Mouse (Mus musculus) intestine, embryonic 14.5 days (tissue): ENCODE measurements around the gene D130043K22Rik. TPM values are rescaled to one million over a fixed set of nuclear protein-coding genes. Genes with fewer than 3 reads are reported as not detected.

ENCODE experiments used
- ATAC-seq: fragments of 200-750 bp; cut with Nextera tagmentation; replicated peaks from 2 replicates; pipeline ENCODE4 v1.8.0; 2017; ENCODE audit warnings: low read depth, moderate number of reproducible peaks, moderate TSS enrichment, moderate library complexity; ENCODE audit not compliant: low FRiP score, low TSS enrichment
- DNase-seq: peaks from one replicate; pipeline ENCODE4 v3.0.0-alpha.2; 2018; ENCODE audit warnings: low spot score
- H3K27ac ChIP-seq: fragments of 300-500 bp; sonication (generic); 2 replicates; pipeline ENCODE4 v1.5.1; 2014; ENCODE audit warnings: low read depth, mild to moderate bottlenecking, control low read depth
- H3K27me3 ChIP-seq: fragments of 300-500 bp; sonication (generic); replicated peaks from 2 replicates; pipeline ENCODE4 v1.6.1; 2014; ENCODE audit warnings: low read length, control low read depth; ENCODE audit not compliant: control insufficient read depth, insufficient read depth
- H3K36me3 ChIP-seq: fragments of 300-500 bp; sonication (generic); 2 replicates; pipeline ENCODE4 v1.6.1; 2014; ENCODE audit warnings: low read length, control low read depth; ENCODE audit not compliant: control insufficient read depth, insufficient read depth
- H3K4me1 ChIP-seq: fragments of 300-500 bp; sonication (generic); replicated peaks from 2 replicates; pipeline ENCODE4 v1.6.1; 2014; ENCODE audit warnings: low read length, control low read depth, mixed read lengths; ENCODE audit not compliant: control insufficient read depth, insufficient read depth
- H3K4me2 ChIP-seq: fragments of 300-500 bp; sonication (generic); 2 replicates; pipeline ENCODE4 v1.6.1; 2014; ENCODE audit warnings: low read length
- H3K4me3 ChIP-seq: fragments of 300-500 bp; sonication (generic); 2 replicates; pipeline ENCODE4 v1.5.1; 2014; ENCODE audit warnings: low read depth, low read length, control low read depth, mixed read lengths
- H3K9ac ChIP-seq: fragments of 300-500 bp; sonication (generic); 2 replicates; pipeline ENCODE4 v1.6.1; 2014; ENCODE audit warnings: mild to moderate bottlenecking, low read length
- H3K9me3 ChIP-seq: fragments of 300-500 bp; sonication (generic); 2 replicates; pipeline ENCODE4 v1.6.1; 2016; ENCODE audit warnings: low read length, control low read depth; ENCODE audit not compliant: control insufficient read depth
- WGBS: fragments of 180-500 bp; shearing (Covaris S2); extraction: QIAGEN DNeasy Blood & Tissue Kit; methylation state at CpG from one replicate; pipeline ENCODE4 v1.1.7; 2014; 5-methylcytosine and 5-hydroxymethylcytosine counted together
- polyA plus RNA-seq: library from polyadenylated mRNA; unstranded; fragments of >200 nt; fragmentation: Nextera tagmentation; extraction: Ambion mirVana; gene quantifications from 2 replicates; pipeline ENCODE4 v1.2.1, GENCODE M21; 2014

The D130043K22Rik gene
- polyA plus RNA-seq, 1 experiment from 2014 or later, result 0.74 TPM

GRCm38 (mm10) chr13:24866430-24867402 is 21.8 kb downstream of the D130043K22Rik start:
- WGBS, result 43% methylated on average over 9 of the region's 9 CpGs

GRCm38 (mm10) chr13:24867789-24868188 is 22.9 kb downstream of the D130043K22Rik start:
- Histone ChIP-seq H3K36me3 (no peaks in the 10 kb centered on the region), H3K4me3 (no peak overlapping the region), H3K4me1 (no peaks in the 10 kb centered on the region), H3K9ac (no peak overlapping the region), H3K9me3 (no peaks in the 10 kb centered on the region), H3K4me2 (no peak overlapping the region), H3K27me3 (no peaks in the 10 kb centered on the region), H3K27ac (no peak overlapping the region)
- 89% methylated on average over 10 of the region's 10 CpGs for WGBS
- ATAC-seq (no peak), DNase-seq (no peak)

More at GRCm38 (mm10) chr13:24866430-24867402, 21.8 kb downstream of the D130043K22Rik start:
- Histone ChIP-seq H3K27ac (no peak overlapping the region), H3K27me3 (no peaks in the 10 kb centered on the region), H3K9me3 (no peaks in the 10 kb centered on the region), H3K4me3 (no peak overlapping the region), H3K36me3 (no peaks in the 10 kb centered on the region), H3K9ac (no peak overlapping the region), H3K4me1 (no peaks in the 10 kb centered on the region; the same call in 1 of the 2 replicates), H3K4me2 (no peak overlapping the region)
- ATAC-seq (no peak), DNase-seq (no peak)

DNA sequence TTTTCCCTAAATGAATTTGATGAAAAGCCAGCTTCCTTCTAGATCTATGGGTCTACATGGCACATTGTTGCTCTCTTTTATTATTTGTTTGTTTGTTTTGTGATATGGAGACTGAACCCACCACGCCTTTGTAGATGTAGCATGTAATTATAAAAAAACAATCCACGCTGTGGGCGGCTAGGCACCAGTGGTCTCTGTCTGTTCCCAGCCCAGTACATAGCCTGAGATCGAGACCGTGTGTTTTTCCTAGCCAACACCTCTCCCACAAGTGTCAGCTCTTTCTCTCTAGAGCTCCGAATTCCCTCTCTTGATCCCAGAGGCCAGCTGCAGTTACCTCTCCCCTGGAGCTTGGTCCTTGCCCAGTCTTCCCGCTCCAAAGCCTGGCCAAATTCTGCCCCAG is 23.3 kb downstream of the D130043K22Rik start:
- ATAC-seq (no peak), DNase-seq (no peak)
- H3K4me3 ChIP-seq, result no peak overlapping the region
- no peak overlapping the region for H3K9ac ChIP-seq
- no peaks in the 10 kb centered on the region for H3K27me3 ChIP-seq
- no peaks in the 10 kb centered on the region for H3K4me1 ChIP-seq
- no peaks in the 10 kb centered on the region for H3K9me3 ChIP-seq
- no peaks in the 10 kb centered on the region for H3K36me3 ChIP-seq
- no peak overlapping the region for H3K27ac ChIP-seq
- WGBS, result 91% methylated on average over 7 of the region's 7 CpGs
- H3K4me2 ChIP-seq, result no peak overlapping the region

- Histone ChIP-seq H3K9ac (no peak overlapping the region), H3K27me3 (no peaks in the 10 kb centered on the region), H3K4me1 (no peaks in the 10 kb centered on the region), H3K36me3 (no peaks in the 10 kb centered on the region), H3K4me2 (no peak overlapping the region), H3K4me3 (no peak overlapping the region), H3K27ac (no peak overlapping the region), H3K9me3 (peaks cover 2% of the 10 kb centered on the region; the same call in 1 of the 2 replicates)
- WGBS, result 77% methylated on average over 15 of the region's 15 CpGs
- DNase-seq (peak; percentile 57), ATAC-seq (peak; percentile 78)
Measured at GRCm38 (mm10) chr13:24879359-24880040, 34.6 kb downstream of the D130043K22Rik start.

DNA sequence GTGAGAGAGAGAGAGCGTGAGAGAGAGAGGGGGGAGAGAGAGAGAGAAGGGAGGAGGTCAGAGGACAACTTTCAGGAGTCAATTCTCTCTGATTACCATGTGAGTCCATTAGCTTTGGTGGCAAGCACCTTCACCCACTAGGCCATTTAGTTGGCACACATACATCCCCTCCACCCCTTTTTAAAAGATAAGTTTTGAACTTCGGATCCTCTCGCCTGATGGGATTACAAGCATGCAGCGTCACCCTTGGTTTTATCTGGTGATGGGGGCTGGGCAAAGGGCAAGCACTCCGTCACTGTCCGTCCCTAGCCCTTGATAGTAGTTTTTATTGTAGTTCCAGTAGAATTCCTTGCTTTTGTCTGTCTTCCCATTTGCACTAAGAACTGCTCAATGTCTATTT is 35.3 kb downstream of the D130043K22Rik start:
- 72% methylated on average over 6 of the region's 6 CpGs for WGBS
- no peak overlapping the region for H3K4me2 ChIP-seq
- no peak overlapping the region for H3K9ac ChIP-seq
- no peak overlapping the region for H3K4me3 ChIP-seq
- no peaks in the 10 kb centered on the region for H3K36me3 ChIP-seq
- no peak overlapping the region for H3K27ac ChIP-seq
- ATAC-seq, result no peak
- no peaks in the 10 kb centered on the region for H3K27me3 ChIP-seq
- H3K9me3 ChIP-seq, result peaks cover 2% of the 10 kb centered on the region; the same call in 1 of the 2 replicates
- no peak for DNase-seq
- H3K4me1 ChIP-seq, result no peaks in the 10 kb centered on the region

- Histone ChIP-seq H3K4me3 (no peak overlapping the region), H3K4me2 (no peak overlapping the region), H3K9me3 (peaks cover 2% of the 10 kb centered on the region; the same call in 1 of the 2 replicates), H3K27me3 (no peaks in the 10 kb centered on the region), H3K36me3 (no peaks in the 10 kb centered on the region), H3K27ac (no peak overlapping the region), H3K9ac (no peak overlapping the region), H3K4me1 (no peaks in the 10 kb centered on the region)
- 87% methylated on average over 5 of the region's 5 CpGs for WGBS
- no peak for ATAC-seq
- DNase-seq, result no peak
Measured at GRCm38 (mm10) chr13:24880704-24881103, 35.8 kb downstream of the D130043K22Rik start.

DNA sequence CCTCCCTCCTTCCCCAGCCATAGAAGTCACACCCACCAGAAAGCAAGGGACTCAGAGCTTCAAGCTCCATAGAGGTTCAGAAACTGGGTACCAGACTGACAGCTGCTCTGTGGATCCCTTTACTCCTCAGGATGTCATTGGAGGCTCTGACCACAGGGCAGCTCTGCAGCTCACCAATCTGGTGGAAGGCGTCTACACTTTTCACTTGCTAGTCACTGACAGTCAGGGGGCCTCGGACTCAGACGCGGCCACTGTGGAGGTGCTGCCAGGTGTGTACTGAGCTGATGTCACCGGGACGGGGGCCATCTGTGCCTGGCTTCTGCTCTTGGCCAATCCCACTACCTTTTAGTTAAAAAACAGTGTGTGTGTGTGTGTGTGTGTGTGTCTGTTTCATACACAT is 37.5 kb downstream of the D130043K22Rik start:
- H3K27me3 ChIP-seq, result no peaks in the 10 kb centered on the region
- no peak overlapping the region for H3K4me3 ChIP-seq
- no peak overlapping the region for H3K4me2 ChIP-seq
- no peaks in the 10 kb centered on the region for H3K4me1 ChIP-seq
- ATAC-seq (no peak), DNase-seq (no peak)
- 96% methylated on average over 6 of the region's 6 CpGs for WGBS
- peaks cover 2% of the 10 kb centered on the region; the same call in 1 of the 2 replicates for H3K9me3 ChIP-seq
- no peak overlapping the region for H3K9ac ChIP-seq
- no peaks in the 10 kb centered on the region for H3K36me3 ChIP-seq
- H3K27ac ChIP-seq, result no peak overlapping the region

DNA sequence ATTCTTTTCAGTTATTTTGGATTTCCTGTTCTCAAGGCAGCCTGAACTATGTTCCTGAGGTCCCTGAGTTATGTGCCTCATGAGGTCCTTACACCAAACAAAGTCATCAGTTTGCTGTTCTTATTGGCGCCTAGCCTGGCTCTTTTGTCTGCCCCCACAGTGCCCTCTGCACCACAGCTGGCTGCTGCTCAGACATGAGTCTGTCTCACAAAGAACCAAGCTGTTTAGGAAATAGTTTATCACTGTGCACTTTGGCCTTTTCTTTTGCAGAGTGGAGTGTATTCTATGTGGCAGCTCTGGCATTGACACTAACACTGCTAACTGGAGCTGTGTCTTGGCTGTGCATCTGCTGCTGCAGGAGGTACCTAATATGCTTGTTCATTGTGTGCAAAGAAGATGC is 44.6 kb downstream of the D130043K22Rik start:
- 26% methylated on average over 1 of the region's 1 CpGs for WGBS
- H3K9ac ChIP-seq, result no peak overlapping the region
- no peaks in the 10 kb centered on the region for H3K27me3 ChIP-seq
- no peaks in the 10 kb centered on the region for H3K36me3 ChIP-seq
- no peak overlapping the region for H3K4me3 ChIP-seq
- no peak overlapping the region for H3K27ac ChIP-seq
- DNase-seq (no peak), ATAC-seq (no peak)
- H3K9me3 ChIP-seq, result no peaks in the 10 kb centered on the region
- H3K4me2 ChIP-seq, result no peak overlapping the region
- no peaks in the 10 kb centered on the region for H3K4me1 ChIP-seq
